Mouse (Mus musculus): Measurements from ENCODE around the gene Zfhx3. TPM values are rescaled to one million over a fixed set of nuclear protein-coding genes. Genes with fewer than 3 reads are reported as not detected.

Gene Zfhx3
- total and polyA plus RNA-seq, 3 experiments: 0.11 to 0.30 TPM; not detected in 1

- H3K4me1 ChIP-seq (ENCODE audit: insufficient read depth, low read depth, low read length): no peaks in the 10 kb centered on the region
- H3K4me3 ChIP-seq (ENCODE audit: low read depth, low read length): no peak overlapping the region
- peaks cover 75% of the 10 kb centered on the region for H3K9me3 ChIP-seq (replicated peaks)
- H3K36me3 ChIP-seq (replicated peaks): no peaks in the 10 kb centered on the region
- no peak for ATAC-seq (ENCODE audit: extremely low read depth, insufficient number of reproducible peaks, low FRiP score, poor library complexity, severe bottlenecking)
- no peak for TF ChIP-seq TAL1 (conservative IDR thresholded peaks at IDR 0.05; ENCODE audit: low read depth, low read length)
- no peak for TF ChIP-seq GATA2 (IDR thresholded peaks at IDR 0.05; ENCODE audit: borderline replicate concordance, low read depth, low read length)
- no peak for TF ChIP-seq POLR2AphosphoS5 (IDR thresholded peaks at IDR 0.05; ENCODE audit: insufficient replicate concordance, low read depth, low read length)
- no peak for TF ChIP-seq GATA1 (IDR thresholded peaks at IDR 0.05; ENCODE audit: borderline replicate concordance, low read length)
- no peak for TF ChIP-seq CTCF (IDR thresholded peaks at IDR 0.05; ENCODE audit: low read depth, low read length)
- DNase-seq (ENCODE audit: low spot score): no peak
- no peaks in the 10 kb centered on the region for H3K27me3 ChIP-seq (ENCODE audit: insufficient read depth, low read length)
These were observed 924.0 kb downstream of the Zfhx3 start for GRCm38 (mm10) chr8:108866430-108866829.

GRCm38 (mm10) chr8:108867482-108868258 is 925.2 kb downstream of the Zfhx3 start:
- TF ChIP-seq TAL1 (conservative IDR thresholded peaks at IDR 0.05; ENCODE audit: low read depth, low read length) (no peak), GATA2 (IDR thresholded peaks at IDR 0.05; ENCODE audit: borderline replicate concordance, low read depth, low read length) (no peak), CTCF (IDR thresholded peaks at IDR 0.05; ENCODE audit: low read depth, low read length) (no peak), POLR2AphosphoS5 (IDR thresholded peaks at IDR 0.05; ENCODE audit: insufficient replicate concordance, low read depth, low read length) (no peak), GATA1 (IDR thresholded peaks at IDR 0.05; ENCODE audit: borderline replicate concordance, low read length) (no peak)
- H3K4me1 ChIP-seq (ENCODE audit: insufficient read depth, low read depth, low read length): no peaks in the 10 kb centered on the region
- no peak for DNase-seq (ENCODE audit: low spot score)
- H3K9me3 ChIP-seq (replicated peaks): peaks cover 73% of the 10 kb centered on the region
- H3K36me3 ChIP-seq (replicated peaks): no peaks in the 10 kb centered on the region
- H3K4me3 ChIP-seq (ENCODE audit: low read depth, low read length): no peak overlapping the region
- no peaks in the 10 kb centered on the region for H3K27me3 ChIP-seq (ENCODE audit: insufficient read depth, low read length)
- ATAC-seq (ENCODE audit: extremely low read depth, insufficient number of reproducible peaks, low FRiP score, poor library complexity, severe bottlenecking): no peak

- no peaks in the 10 kb centered on the region for H3K36me3 ChIP-seq (replicated peaks)
- ATAC-seq (ENCODE audit: extremely low read depth, insufficient number of reproducible peaks, low FRiP score, poor library complexity, severe bottlenecking) (no peak), DNase-seq (ENCODE audit: low spot score) (no peak)
These were observed 926.0 kb downstream of the Zfhx3 start for GRCm38 (mm10) chr8:108868259-108869090.

GRCm38 (mm10) chr8:108869420-108869819 is 927.0 kb downstream of the Zfhx3 start:
- Histone ChIP-seq H3K36me3 (replicated peaks) (no peaks in the 10 kb centered on the region), H3K9me3 (replicated peaks) (peaks cover 76% of the 10 kb centered on the region), H3K4me3 (ENCODE audit: low read depth, low read length) (no peak overlapping the region), H3K4me1 (ENCODE audit: insufficient read depth, low read depth, low read length) (no peaks in the 10 kb centered on the region), H3K27me3 (ENCODE audit: insufficient read depth, low read length) (no peaks in the 10 kb centered on the region)
- TF ChIP-seq POLR2AphosphoS5 (IDR thresholded peaks at IDR 0.05; ENCODE audit: insufficient replicate concordance, low read depth, low read length) (no peak), TAL1 (conservative IDR thresholded peaks at IDR 0.05; ENCODE audit: low read depth, low read length) (no peak), GATA2 (IDR thresholded peaks at IDR 0.05; ENCODE audit: borderline replicate concordance, low read depth, low read length) (no peak), GATA1 (IDR thresholded peaks at IDR 0.05; ENCODE audit: borderline replicate concordance, low read length) (no peak)
- no peak for DNase-seq (ENCODE audit: low spot score)
- ATAC-seq (ENCODE audit: extremely low read depth, insufficient number of reproducible peaks, low FRiP score, poor library complexity, severe bottlenecking): no peak

More at GRCm38 (mm10) chr8:108868259-108869090, 926.0 kb downstream of the Zfhx3 start:
- Histone ChIP-seq H3K27me3 (ENCODE audit: insufficient read depth, low read length) (no peaks in the 10 kb centered on the region), H3K4me3 (ENCODE audit: low read depth, low read length) (no peak overlapping the region), H3K4me1 (ENCODE audit: insufficient read depth, low read depth, low read length) (no peaks in the 10 kb centered on the region), H3K9me3 (replicated peaks) (peaks cover 72% of the 10 kb centered on the region)
- TF ChIP-seq TAL1 (conservative IDR thresholded peaks at IDR 0.05; ENCODE audit: low read depth, low read length) (no peak), GATA2 (IDR thresholded peaks at IDR 0.05; ENCODE audit: borderline replicate concordance, low read depth, low read length) (no peak), GATA1 (IDR thresholded peaks at IDR 0.05; ENCODE audit: borderline replicate concordance, low read length) (no peak), CTCF (IDR thresholded peaks at IDR 0.05; ENCODE audit: low read depth, low read length) (no peak), POLR2AphosphoS5 (IDR thresholded peaks at IDR 0.05; ENCODE audit: insufficient replicate concordance, low read depth, low read length) (no peak)

GRCm38 (mm10) chr8:108869935-108870334 is 927.5 kb downstream of the Zfhx3 start:
- TF ChIP-seq TAL1 (conservative IDR thresholded peaks at IDR 0.05; ENCODE audit: low read depth, low read length) (no peak), CTCF (IDR thresholded peaks at IDR 0.05; ENCODE audit: low read depth, low read length) (no peak), GATA1 (IDR thresholded peaks at IDR 0.05; ENCODE audit: borderline replicate concordance, low read length) (no peak), POLR2AphosphoS5 (IDR thresholded peaks at IDR 0.05; ENCODE audit: insufficient replicate concordance, low read depth, low read length) (no peak), GATA2 (IDR thresholded peaks at IDR 0.05; ENCODE audit: borderline replicate concordance, low read depth, low read length) (no peak)
- ATAC-seq (ENCODE audit: extremely low read depth, insufficient number of reproducible peaks, low FRiP score, poor library complexity, severe bottlenecking): no peak

GRCm38 (mm10) chr8:108870371-108870770 is 927.9 kb downstream of the Zfhx3 start:
- no peaks in the 10 kb centered on the region for H3K4me1 ChIP-seq (ENCODE audit: insufficient read depth, low read depth, low read length)
- TF ChIP-seq GATA2 (IDR thresholded peaks at IDR 0.05; ENCODE audit: borderline replicate concordance, low read depth, low read length): no peak
- TF ChIP-seq CTCF (IDR thresholded peaks at IDR 0.05; ENCODE audit: low read depth, low read length): no peak
- no peak for TF ChIP-seq GATA1 (IDR thresholded peaks at IDR 0.05; ENCODE audit: borderline replicate concordance, low read length)
- TF ChIP-seq TAL1 (conservative IDR thresholded peaks at IDR 0.05; ENCODE audit: low read depth, low read length): no peak
- no peak for TF ChIP-seq POLR2AphosphoS5 (IDR thresholded peaks at IDR 0.05; ENCODE audit: insufficient replicate concordance, low read depth, low read length)
- no peak overlapping the region for H3K4me3 ChIP-seq (ENCODE audit: low read depth, low read length)
- H3K9me3 ChIP-seq (replicated peaks): peaks cover 76% of the 10 kb centered on the region
- H3K36me3 ChIP-seq (replicated peaks): no peaks in the 10 kb centered on the region
- no peak for ATAC-seq (ENCODE audit: extremely low read depth, insufficient number of reproducible peaks, low FRiP score, poor library complexity, severe bottlenecking)
- DNase-seq (ENCODE audit: low spot score): no peak
- no peaks in the 10 kb centered on the region for H3K27me3 ChIP-seq (ENCODE audit: insufficient read depth, low read length)

More at GRCm38 (mm10) chr8:108869935-108870334, 927.5 kb downstream of the Zfhx3 start:
- H3K9me3 ChIP-seq (replicated peaks): peaks cover 76% of the 10 kb centered on the region
- no peaks in the 10 kb centered on the region for H3K27me3 ChIP-seq (ENCODE audit: insufficient read depth, low read length)
- H3K36me3 ChIP-seq (replicated peaks): no peaks in the 10 kb centered on the region
- DNase-seq (ENCODE audit: low spot score): no peak
- H3K4me3 ChIP-seq (ENCODE audit: low read depth, low read length): no peak overlapping the region
- H3K4me1 ChIP-seq (ENCODE audit: insufficient read depth, low read depth, low read length): no peaks in the 10 kb centered on the region
